Mouse (Mus musculus) G1E (cell line): Measurements from ENCODE around the gene 4930415O20Rik.

Source experiments
- CTCF ChIP-seq: IDR thresholded peaks from 2 replicates; pipeline ENCODE4 v1.5.1; 2012; ENCODE audit warnings: low read depth, low read length, inconsistent platforms, mixed read lengths
- GATA1 ChIP-seq: IDR thresholded peaks from 2 replicates; pipeline ENCODE4 v1.6.1; 2012; ENCODE audit warnings: borderline replicate concordance, low read length, inconsistent platforms, mixed read lengths
- POLR2AphosphoS5 ChIP-seq: IDR thresholded peaks from 2 replicates; pipeline ENCODE4 v1.6.1; 2012; ENCODE audit warnings: low read depth, low read length, inconsistent platforms; ENCODE audit not compliant: insufficient replicate concordance
- TAL1 ChIP-seq: conservative IDR thresholded peaks from 2 replicates; pipeline ENCODE4 v1.6.1; 2012; ENCODE audit warnings: low read depth, low read length, inconsistent platforms, mixed read lengths

DNA sequence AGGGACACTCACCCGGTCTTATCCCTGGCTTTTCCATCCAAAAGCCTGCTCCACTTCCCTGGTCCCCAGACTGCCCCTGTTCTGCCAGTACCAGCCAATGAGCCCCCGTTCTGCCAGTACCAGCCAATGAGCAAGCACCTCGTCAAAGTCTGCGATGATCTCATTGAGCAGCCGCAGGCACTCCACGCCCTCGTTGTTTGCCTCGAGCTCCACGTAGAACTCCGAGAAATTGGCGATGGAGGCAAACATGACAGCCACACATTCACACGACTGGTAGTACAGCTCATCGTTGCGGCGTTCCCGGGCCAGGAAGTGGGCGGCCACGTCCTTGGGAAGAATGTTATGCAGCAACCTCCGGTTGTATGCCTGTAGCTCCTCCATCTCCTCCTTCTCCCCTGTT lies 23.4 kb downstream of the 4930415O20Rik start:
- TF ChIP-seq GATA1, result no peak
- no peak for TF ChIP-seq CTCF
- TF ChIP-seq TAL1, result no peak
- no peak for TF ChIP-seq POLR2AphosphoS5
